Mouse (Mus musculus): Measurements from ENCODE around the gene 1110002E22Rik. TPM values are rescaled to one million over a fixed set of nuclear protein-coding genes. Genes with fewer than 3 reads are reported as not detected.

1110002E22Rik gene
- total and polyA plus RNA-seq, 2 experiments from 2014 or later: 0.07 to 0.19 TPM

DNA sequence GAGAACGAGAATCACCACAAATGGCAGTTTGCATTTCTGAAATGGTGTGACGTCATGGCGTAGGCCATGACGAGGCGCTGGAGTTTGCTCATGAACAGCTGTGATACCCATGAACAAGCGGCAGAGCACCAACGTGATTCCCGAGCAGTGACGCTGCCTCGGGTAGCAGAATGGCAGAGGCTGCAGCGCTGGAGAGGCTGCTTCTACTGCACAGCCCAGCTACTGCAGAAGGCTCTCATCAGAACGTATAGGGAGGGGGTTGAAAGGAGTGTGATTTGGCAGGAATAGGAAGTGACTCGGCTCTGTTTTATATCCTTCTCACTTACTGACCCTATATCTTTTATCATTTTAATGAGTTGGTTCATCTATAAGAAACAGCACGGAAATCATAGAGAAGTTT lies 54.0 kb downstream of the 1110002E22Rik start:
- 74% methylated on average over 14 of the region's 14 CpGs for WGBS

DNA sequence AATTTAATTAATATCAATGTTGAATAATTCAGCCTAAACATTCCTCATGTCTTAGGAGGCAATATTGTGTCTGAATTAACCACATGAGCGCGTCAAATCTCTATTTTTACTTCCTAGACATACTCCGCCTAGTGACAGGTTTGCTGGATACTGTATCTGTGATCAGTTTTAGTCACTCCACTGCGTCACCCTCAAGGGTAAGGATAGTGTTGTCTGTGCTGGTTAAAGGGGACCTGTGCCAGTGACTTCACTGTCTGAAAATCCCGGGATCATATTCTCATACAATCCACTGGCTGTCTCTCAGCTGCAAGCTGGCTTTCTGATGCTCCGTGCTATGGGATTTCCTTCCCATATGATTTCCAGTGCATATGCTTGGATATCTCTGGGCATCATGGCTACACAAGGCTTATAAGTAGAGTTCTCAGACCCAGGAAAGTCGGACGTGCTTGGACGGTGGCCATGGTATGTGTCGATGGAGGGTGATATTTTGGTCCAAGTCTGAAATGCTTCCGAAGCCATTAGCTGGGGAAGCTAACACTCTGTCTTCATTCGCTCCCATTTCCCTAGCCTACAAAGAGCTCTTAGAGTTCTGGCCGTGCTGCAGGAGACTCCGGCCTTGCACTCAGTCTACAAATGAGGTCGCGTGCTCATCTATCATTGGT lies 54.7 kb downstream of the 1110002E22Rik start:
- H3K9me3 ChIP-seq (ENCODE audit: low read length): no peaks in the 10 kb centered on the region
- no peak for TF ChIP-seq CTCF (IDR thresholded peaks at IDR 0.05; ENCODE audit: low read depth)
- WGBS: 96% methylated on average over 16 of the region's 16 CpGs
- DNase-seq: no peak
- H3K36me3 ChIP-seq (ENCODE audit: insufficient read depth): no peaks in the 10 kb centered on the region
- H3K4me3 ChIP-seq (ENCODE audit: low read depth, low read length): no peak overlapping the region
- H3K9ac ChIP-seq: no peak overlapping the region
- H3K4me2 ChIP-seq (ENCODE audit: low read depth): no peak overlapping the region
- no peak overlapping the region for H3K27ac ChIP-seq (ENCODE audit: low read depth, low read length)
- ATAC-seq: no peak
- H3K27me3 ChIP-seq (ENCODE audit: insufficient read depth, low read length): no peaks in the 10 kb centered on the region
- no peaks in the 10 kb centered on the region for H3K4me1 ChIP-seq (ENCODE audit: insufficient read depth)

More for the DNA sequence above, 54.0 kb downstream of the 1110002E22Rik start:
- Histone ChIP-seq H3K9me3 (ENCODE audit: low read length) (no peaks in the 10 kb centered on the region), H3K36me3 (ENCODE audit: insufficient read depth) (no peaks in the 10 kb centered on the region), H3K4me3 (ENCODE audit: low read depth, low read length) (no peak overlapping the region), H3K4me2 (ENCODE audit: low read depth) (no peak overlapping the region), H3K4me1 (ENCODE audit: insufficient read depth) (no peaks in the 10 kb centered on the region), H3K9ac (no peak overlapping the region), H3K27ac (ENCODE audit: low read depth, low read length) (no peak overlapping the region), H3K27me3 (ENCODE audit: insufficient read depth, low read length) (no peaks in the 10 kb centered on the region)
- no peak for TF ChIP-seq CTCF (IDR thresholded peaks at IDR 0.05; ENCODE audit: low read depth)
- DNase-seq (no peak), ATAC-seq (no peak)

GRCm38 (mm10) chr3:138121461-138121860 lies 56.6 kb downstream of the 1110002E22Rik start:
- no peaks in the 10 kb centered on the region for H3K4me1 ChIP-seq (ENCODE audit: insufficient read depth)
- DNase-seq (no peak), ATAC-seq (no peak)
- no peak overlapping the region for H3K9ac ChIP-seq
- H3K27ac ChIP-seq (ENCODE audit: low read depth, low read length): no peak overlapping the region
- no peaks in the 10 kb centered on the region for H3K36me3 ChIP-seq (ENCODE audit: insufficient read depth)
- no peak overlapping the region for H3K4me2 ChIP-seq (ENCODE audit: low read depth)
- no peaks in the 10 kb centered on the region for H3K27me3 ChIP-seq (ENCODE audit: insufficient read depth, low read length)
- no peak overlapping the region for H3K4me3 ChIP-seq (ENCODE audit: low read depth, low read length)
- no peak for TF ChIP-seq CTCF (IDR thresholded peaks at IDR 0.05; ENCODE audit: low read depth)
- WGBS: 94% methylated on average over 2 of the region's 2 CpGs
- no peaks in the 10 kb centered on the region for H3K9me3 ChIP-seq (ENCODE audit: low read length)

GRCm38 (mm10) chr3:138123842-138124241 lies 59.0 kb downstream of the 1110002E22Rik start:
- H3K9ac ChIP-seq: no peak overlapping the region
- TF ChIP-seq CTCF (IDR thresholded peaks at IDR 0.05; ENCODE audit: low read depth): no peak
- no peaks in the 10 kb centered on the region for H3K4me1 ChIP-seq (ENCODE audit: insufficient read depth)
- no peak overlapping the region for H3K27ac ChIP-seq (ENCODE audit: low read depth, low read length)
- H3K9me3 ChIP-seq (ENCODE audit: low read length): no peaks in the 10 kb centered on the region
- no peaks in the 10 kb centered on the region for H3K27me3 ChIP-seq (ENCODE audit: insufficient read depth, low read length)
- DNase-seq: no peak
- no peak for ATAC-seq
- no peaks in the 10 kb centered on the region for H3K36me3 ChIP-seq (ENCODE audit: insufficient read depth)
- no peak overlapping the region for H3K4me2 ChIP-seq (ENCODE audit: low read depth)
- no peak overlapping the region for H3K4me3 ChIP-seq (ENCODE audit: low read depth, low read length)
- WGBS: 94% methylated on average over 10 of the region's 10 CpGs

- Histone ChIP-seq H3K36me3 (ENCODE audit: insufficient read depth) (no peaks in the 10 kb centered on the region), H3K27ac (ENCODE audit: low read depth, low read length) (no peak overlapping the region), H3K9ac (no peak overlapping the region), H3K27me3 (ENCODE audit: insufficient read depth, low read length) (no peaks in the 10 kb centered on the region), H3K9me3 (ENCODE audit: low read length) (no peaks in the 10 kb centered on the region), H3K4me1 (ENCODE audit: insufficient read depth) (no peaks in the 10 kb centered on the region), H3K4me3 (ENCODE audit: low read depth, low read length) (no peak overlapping the region), H3K4me2 (ENCODE audit: low read depth) (no peak overlapping the region)
- no peak for TF ChIP-seq CTCF (IDR thresholded peaks at IDR 0.05; ENCODE audit: low read depth)
- ATAC-seq (no peak), DNase-seq (no peak)
- 95% methylated on average over 6 of the region's 6 CpGs for WGBS
Measured at GRCm38 (mm10) chr3:138129110-138129509, 64.3 kb downstream of the 1110002E22Rik start.

DNA sequence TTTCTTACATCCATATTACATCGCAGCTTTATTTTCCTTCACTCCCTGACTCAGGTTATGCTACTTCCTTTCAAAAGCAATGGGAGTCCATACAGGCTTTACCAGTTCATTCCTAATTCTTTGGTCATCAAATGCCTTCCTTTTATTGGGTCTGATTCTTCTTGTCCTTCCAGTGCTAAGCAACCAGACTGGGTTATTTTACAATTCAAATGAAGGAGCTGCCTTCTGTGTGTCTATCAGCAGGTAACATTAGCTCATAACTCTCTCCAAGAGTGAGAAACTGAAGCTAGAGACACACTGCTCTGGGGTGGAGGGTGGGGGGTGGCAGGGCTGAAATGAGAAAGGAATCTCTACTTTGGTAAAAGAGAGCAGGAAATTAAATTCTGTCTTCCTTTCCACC lies 65.8 kb downstream of the 1110002E22Rik start:
- H3K27ac ChIP-seq (ENCODE audit: low read depth, low read length): no peak overlapping the region
- ATAC-seq (no peak), DNase-seq (no peak)
- H3K9me3 ChIP-seq (ENCODE audit: low read length): no peaks in the 10 kb centered on the region
- no peak overlapping the region for H3K4me2 ChIP-seq (ENCODE audit: low read depth)
- H3K4me1 ChIP-seq (ENCODE audit: insufficient read depth): no peaks in the 10 kb centered on the region
- H3K9ac ChIP-seq: no peak overlapping the region
- no peak for TF ChIP-seq CTCF (IDR thresholded peaks at IDR 0.05; ENCODE audit: low read depth)
- no peaks in the 10 kb centered on the region for H3K36me3 ChIP-seq (ENCODE audit: insufficient read depth)
- 28% methylated on average over 1 of the region's 1 CpGs for WGBS
- H3K27me3 ChIP-seq (ENCODE audit: insufficient read depth, low read length): no peaks in the 10 kb centered on the region
- no peak overlapping the region for H3K4me3 ChIP-seq (ENCODE audit: low read depth, low read length)

Other genes with a start within 250 kb of the 1110002E22Rik start
- gene H2afz, start 200.6 kb upstream of the 1110002E22Rik start, total RNA-seq (2014; rRNA removed): 485 and 592 TPM in 2 replicates
- gene H2afz, start 200.6 kb upstream of the 1110002E22Rik start, polyA plus RNA-seq (2015; fragmentation: Nextera tagmentation; extraction: Ambion mirVana): 728 and 896 TPM in 2 replicates
- gene Dnajb14, start 197.4 kb upstream of the 1110002E22Rik start, total RNA-seq (2014; rRNA removed): 16.5 and 19.2 TPM in 2 replicates
- gene Dnajb14, start 197.4 kb upstream of the 1110002E22Rik start, polyA plus RNA-seq (2015; fragmentation: Nextera tagmentation; extraction: Ambion mirVana): 6.5 and 14.9 TPM in 2 replicates
- 105 and 116 TPM in 2 replicates for gene Lamtor3, start 146.5 kb upstream of the 1110002E22Rik start, total RNA-seq (2014; rRNA removed)
- 112 and 123 TPM in 2 replicates for gene Lamtor3, start 146.5 kb upstream of the 1110002E22Rik start, polyA plus RNA-seq (2015; fragmentation: Nextera tagmentation; extraction: Ambion mirVana)
- 4.3 and 4.9 TPM in 2 replicates for gene Dapp1, start 83.5 kb upstream of the 1110002E22Rik start, total RNA-seq (2014; rRNA removed)
- gene Dapp1, start 83.5 kb upstream of the 1110002E22Rik start, polyA plus RNA-seq (2015; fragmentation: Nextera tagmentation; extraction: Ambion mirVana): 2.8 and 3.3 TPM in 2 replicates
- 0.15 and 0.38 TPM in 2 replicates for gene Gm5105, start 2.3 kb downstream of the 1110002E22Rik start, total RNA-seq (2014; rRNA removed)
- gene Gm5105, start 2.3 kb downstream of the 1110002E22Rik start, polyA plus RNA-seq (2015; fragmentation: Nextera tagmentation; extraction: Ambion mirVana): 0.15 TPM in 2 replicates
- 2.5 and 7.2 TPM in 2 replicates for gene Trmt10a, start 78.4 kb downstream of the 1110002E22Rik start, total RNA-seq (2014; rRNA removed)
- gene Trmt10a, start 78.4 kb downstream of the 1110002E22Rik start, polyA plus RNA-seq (2015; fragmentation: Nextera tagmentation; extraction: Ambion mirVana): 5.1 and 6.2 TPM in 2 replicates
- gene Mttp, start 79.9 kb downstream of the 1110002E22Rik start, total RNA-seq (2014; rRNA removed): 6.4 and 7.5 TPM in 2 replicates
- 4.6 and 5.0 TPM in 2 replicates for gene Mttp, start 79.9 kb downstream of the 1110002E22Rik start, polyA plus RNA-seq (2015; fragmentation: Nextera tagmentation; extraction: Ambion mirVana)
- gene 4930579F01Rik, start 128.8 kb downstream of the 1110002E22Rik start, total RNA-seq (2014; rRNA removed): not detected in 2 replicates
- 0.09 TPM in 1 of 2 replicates, not detected in the other for gene 4930579F01Rik, start 128.8 kb downstream of the 1110002E22Rik start, polyA plus RNA-seq (2015; fragmentation: Nextera tagmentation; extraction: Ambion mirVana)
- 0.62 and 1.6 TPM in 2 replicates for gene Adh7, start 152.7 kb downstream of the 1110002E22Rik start, total RNA-seq (2014; rRNA removed)
- 1.0 TPM in 2 replicates for gene Adh7, start 152.7 kb downstream of the 1110002E22Rik start, polyA plus RNA-seq (2015; fragmentation: Nextera tagmentation; extraction: Ambion mirVana)
- 1.8 and 2.2 TPM in 2 replicates for gene Adh1, start 195.9 kb downstream of the 1110002E22Rik start, total RNA-seq (2014; rRNA removed)
- gene Adh1, start 195.9 kb downstream of the 1110002E22Rik start, polyA plus RNA-seq (2015; fragmentation: Nextera tagmentation; extraction: Ambion mirVana): 3.0 and 3.8 TPM in 2 replicates
- gene Adh6a, start 248.2 kb downstream of the 1110002E22Rik start, total RNA-seq (2014; rRNA removed): not detected in 2 replicates
- gene Adh6a, start 248.2 kb downstream of the 1110002E22Rik start, polyA plus RNA-seq (2015; fragmentation: Nextera tagmentation; extraction: Ambion mirVana): not detected in 2 replicates